Mouse (Mus musculus): ENCODE results near the gene Tex13a. TPM values are rescaled to one million over a fixed set of nuclear protein-coding genes. Genes with fewer than 3 reads are reported as not detected.

Tex13a gene
- not detected in 2 replicates for polyA plus RNA-seq (2015; fragmentation: Nextera tagmentation; extraction: Ambion mirVana)

DNA sequence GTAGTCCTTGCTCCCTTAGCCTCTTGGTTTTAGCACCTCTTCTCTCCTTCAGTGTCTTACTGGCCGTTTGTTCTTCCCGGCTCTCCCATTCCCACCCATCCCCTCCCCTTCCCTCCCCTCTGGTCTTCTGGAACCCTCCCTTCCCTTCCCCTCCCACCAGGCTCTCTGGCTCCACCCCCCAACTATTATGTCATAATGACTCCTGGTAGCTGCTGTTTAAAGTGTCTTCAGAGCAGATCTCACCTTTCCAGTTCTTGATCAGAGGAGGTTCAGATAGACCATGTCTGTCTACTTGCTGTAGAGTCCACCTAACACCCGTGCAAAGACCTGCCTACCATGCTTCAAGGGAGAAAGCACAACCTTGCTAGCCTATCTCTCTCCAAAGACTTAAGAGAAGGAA, at the start of gene Tex13a:
Gene Tex13a (minus strand): TSS at position 101 of the 400 bp plus-strand sequence.
- WGBS = 69% methylated on average over 3 of the region's 3 CpGs
- no peaks in the 10 kb centered on the region for H3K36me3 ChIP-seq
- H3K4me3 ChIP-seq = no peak within 1 kb of the TSS
- no peak within 1 kb of the TSS for H3K9ac ChIP-seq
- H3K27ac ChIP-seq (replicated peaks) = no peak within 1 kb of the TSS
- no peak within 1 kb of the TSS for H3K4me2 ChIP-seq
- no peaks in the 10 kb centered on the region for H3K4me1 ChIP-seq
- no peaks in the 10 kb centered on the region for H3K27me3 ChIP-seq (replicated peaks)
- H3K9me3 ChIP-seq = no peaks in the 10 kb centered on the region
- ATAC-seq (ENCODE audit: extremely low read depth, insufficient number of reproducible peaks, low FRiP score, low TSS enrichment) = no peak

DNA sequence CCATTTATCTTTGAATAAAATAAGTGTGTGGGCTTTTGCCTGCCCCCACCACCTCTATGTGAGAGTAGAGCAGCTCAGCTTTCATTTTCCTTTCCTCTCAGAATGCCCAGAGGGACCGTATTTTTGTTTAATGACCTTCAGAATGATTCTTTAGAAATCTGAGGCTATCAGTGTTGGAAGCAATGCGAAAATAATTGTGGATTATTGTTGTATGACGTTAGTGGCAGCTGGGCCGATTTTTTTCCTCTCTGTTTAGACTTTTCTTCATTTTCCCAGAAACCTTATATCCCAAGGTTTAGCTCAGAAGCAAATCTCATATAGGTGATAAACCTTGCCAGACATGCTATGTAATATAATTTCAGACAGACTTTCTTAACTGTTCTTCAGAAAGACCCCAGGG, 25.2 kb upstream of the Tex13a start:
- Histone ChIP-seq H3K4me3 (no peak overlapping the region), H3K4me2 (no peak overlapping the region), H3K9me3 (no peaks in the 10 kb centered on the region), H3K4me1 (no peaks in the 10 kb centered on the region), H3K9ac (no peak overlapping the region), H3K27me3 (replicated peaks) (no peaks in the 10 kb centered on the region), H3K36me3 (no peaks in the 10 kb centered on the region), H3K27ac (replicated peaks) (no peak overlapping the region)
- 70% methylated on average over 4 of the region's 4 CpGs for WGBS
- no peak for ATAC-seq (ENCODE audit: extremely low read depth, insufficient number of reproducible peaks, low FRiP score, low TSS enrichment)

- Histone ChIP-seq H3K27me3 (replicated peaks) (no peaks in the 10 kb centered on the region), H3K4me1 (no peaks in the 10 kb centered on the region), H3K4me3 (no peak overlapping the region), H3K36me3 (no peaks in the 10 kb centered on the region), H3K4me2 (no peak overlapping the region), H3K27ac (replicated peaks) (no peak overlapping the region), H3K9ac (no peak overlapping the region), H3K9me3 (no peaks in the 10 kb centered on the region)
- WGBS = 10% methylated on average over 3 of the region's 3 CpGs
- ATAC-seq (ENCODE audit: extremely low read depth, insufficient number of reproducible peaks, low FRiP score, low TSS enrichment) = no peak
Observed at GRCm38 (mm10) chrX:138170146-138170545, 39.2 kb downstream of the Tex13a start.

Data from heart, embryonic 13.5 days (tissue).